Mouse (Mus musculus) liver, adult 2 months (tissue): ENCODE measurements around the gene Zfr2.

Source experiments
- CTCF ChIP-seq: fragments of 200-500 bp; IDR thresholded peaks from 2 replicates; pipeline ENCODE4 v1.5.1; 2011; ENCODE audit warnings: low read depth, low read length, control low read depth
- POLR2A ChIP-seq: fragments of 200-500 bp; IDR thresholded peaks from 2 replicates; pipeline ENCODE4 v1.6.1; 2011; ENCODE audit warnings: low read length, control low read depth; ENCODE audit not compliant: insufficient read depth; ENCODE audit errors: extremely low read depth

DNA sequence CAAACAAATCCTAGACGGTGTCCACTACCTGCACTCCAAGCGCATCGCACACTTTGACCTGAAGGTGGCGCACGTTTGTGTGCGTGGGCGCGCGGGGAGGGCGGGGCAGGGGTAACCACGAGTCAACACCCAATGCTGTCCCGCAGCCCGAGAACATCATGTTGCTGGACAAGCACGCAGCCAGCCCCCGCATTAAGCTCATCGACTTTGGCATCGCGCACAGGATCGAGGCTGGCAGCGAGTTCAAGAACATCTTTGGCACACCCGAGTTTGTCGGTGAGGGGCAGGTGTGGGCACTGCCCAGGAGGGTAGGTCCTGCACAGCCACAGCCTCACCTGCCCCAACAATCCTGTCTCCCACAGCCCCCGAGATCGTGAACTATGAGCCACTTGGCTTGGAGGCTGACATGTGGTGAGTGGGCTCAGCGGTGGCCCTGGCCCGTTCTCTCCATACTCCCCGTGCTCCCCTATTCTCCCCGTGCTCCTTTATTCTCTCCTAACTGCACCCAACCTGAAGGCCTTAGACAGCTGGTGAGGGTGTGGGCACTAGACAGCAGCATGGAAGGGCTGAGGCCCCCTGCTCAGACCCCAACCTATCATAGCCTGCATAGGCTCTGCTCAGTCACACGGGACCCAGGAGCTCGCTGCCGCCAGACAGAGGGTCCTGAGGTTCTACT is 42.6 kb upstream of the Zfr2 start:
- TF ChIP-seq POLR2A (no peak), CTCF (peak; percentile 50)
